Mouse (Mus musculus) stomach, postnatal 0 days (tissue): ENCODE measurements around the gene Sash3.
A peak's percentile ranks its signal among the peaks of the same experiment; 100 is the strongest.

ENCODE experiments used
- CTCF ChIP-seq: IDR thresholded peaks from 2 replicates; pipeline ENCODE4 v1.5.1; 2016; ENCODE audit warnings: antibody characterized with exemption, low read depth, mild to moderate bottlenecking, moderate library complexity
- EP300 ChIP-seq: optimal IDR thresholded peaks from 2 replicates; pipeline ENCODE3; 2016; ENCODE audit warnings: antibody characterized with exemption

- TF ChIP-seq CTCF (peak; percentile 67), EP300 (no peak)
Measured at GRCm38 (mm10) chrX:48099871-48100270, 46.4 kb upstream of the Sash3 start.
